Mouse (Mus musculus) liver, adult 2 months (tissue): ENCODE measurements at regions not wholly inside any gene's neighbourhood (a gene's known extent, or its start where the extent isn't known, plus 50 kb on each side); places are given as distances from the start of the nearest gene placed in this dataset.

Source experiments
- DNase-seq: peaks from one replicate; pipeline ENCODE4 v3.0.0-alpha.2; 2011; ENCODE audit warnings: low read depth, low spot score; ENCODE audit errors: extremely low read depth
- H3K27ac ChIP-seq: fragments of 200-500 bp; replicated peaks from 2 replicates; pipeline ENCODE4 v1.5.1; 2012; ENCODE audit warnings: low read depth, mild to moderate bottlenecking, control low read depth, inconsistent platforms, low read length; ENCODE audit not compliant: insufficient read depth
- H3K27me3 ChIP-seq: fragments of 200-500 bp; 2 replicates; pipeline ENCODE4 v1.6.1; 2012; ENCODE audit warnings: mild to moderate bottlenecking, moderate library complexity, low read length, inconsistent platforms; ENCODE audit not compliant: control insufficient read depth, insufficient read depth
- H3K36me3 ChIP-seq: fragments of 200-500 bp; 2 replicates; pipeline ENCODE4 v1.6.1; 2012; ENCODE audit warnings: low read length, inconsistent platforms; ENCODE audit not compliant: control insufficient read depth, insufficient read depth
- H3K4me1 ChIP-seq: fragments of 200-500 bp; 2 replicates; pipeline ENCODE4 v1.6.1; 2011; ENCODE audit warnings: low read length; ENCODE audit not compliant: control insufficient read depth, insufficient read depth
- H3K4me3 ChIP-seq: fragments of 200-500 bp; 2 replicates; pipeline ENCODE4 v1.5.1; 2011; ENCODE audit warnings: low read depth, mild to moderate bottlenecking, control low read depth, low read length, moderate library complexity; ENCODE audit not compliant: insufficient read depth
- H3K79me2 ChIP-seq: fragments of 200-500 bp; 2 replicates; pipeline ENCODE4 v1.6.1; 2012; ENCODE audit warnings: inconsistent platforms, mild to moderate bottlenecking, low read length, moderate library complexity; ENCODE audit not compliant: control insufficient read depth, insufficient read depth
- H3K9ac ChIP-seq: fragments of 200-500 bp; 2 replicates; pipeline ENCODE4 v1.6.1; 2012; ENCODE audit warnings: low read depth, mild to moderate bottlenecking, control low read depth, inconsistent platforms, low read length
- CTCF ChIP-seq: fragments of 200-500 bp; IDR thresholded peaks from 2 replicates; pipeline ENCODE4 v1.5.1; 2011; ENCODE audit warnings: low read depth, low read length, control low read depth
- POLR2A ChIP-seq: fragments of 200-500 bp; IDR thresholded peaks from 2 replicates; pipeline ENCODE4 v1.6.1; 2011; ENCODE audit warnings: low read length, control low read depth; ENCODE audit not compliant: insufficient read depth; ENCODE audit errors: extremely low read depth
- WGBS: fragments of 180-500 bp; shearing (Covaris S2); methylation state at CpG from one replicate; pipeline ENCODE4 v1.1.7; 2018; 5-methylcytosine and 5-hydroxymethylcytosine counted together

DNA sequence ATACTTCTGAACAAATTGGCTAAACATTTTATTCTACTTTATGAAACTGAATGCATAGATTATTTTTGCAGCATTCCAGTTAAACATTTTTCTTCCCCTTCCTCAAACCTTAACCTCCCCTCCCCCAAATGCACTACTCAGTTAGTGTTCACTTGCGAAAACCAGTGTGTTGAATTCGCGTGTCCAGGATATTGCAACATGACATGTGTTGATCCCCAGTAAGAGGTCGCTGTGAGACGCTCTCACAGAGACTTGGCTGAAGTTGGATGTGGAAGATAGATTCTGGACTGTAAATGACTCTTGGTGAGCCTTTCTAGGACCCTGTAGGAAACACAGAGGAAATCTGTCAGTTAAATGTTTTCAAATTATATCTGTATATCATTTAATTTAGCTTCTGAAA lies 221.0 kb upstream of the Zic1 start:
- H3K9ac ChIP-seq, result no peak overlapping the region
- H3K36me3 ChIP-seq, result no peaks in the 10 kb centered on the region
- H3K27ac ChIP-seq, result no peak overlapping the region
- TF ChIP-seq CTCF, result no peak
- TF ChIP-seq POLR2A, result no peak
- H3K79me2 ChIP-seq, result no peaks in the 10 kb centered on the region
- WGBS, result 60% methylated on average over 5 of the region's 5 CpGs
- H3K27me3 ChIP-seq, result no peaks in the 10 kb centered on the region
- no peaks in the 10 kb centered on the region for H3K4me1 ChIP-seq
- no peak overlapping the region for H3K4me3 ChIP-seq
- DNase-seq, result no peak

DNA sequence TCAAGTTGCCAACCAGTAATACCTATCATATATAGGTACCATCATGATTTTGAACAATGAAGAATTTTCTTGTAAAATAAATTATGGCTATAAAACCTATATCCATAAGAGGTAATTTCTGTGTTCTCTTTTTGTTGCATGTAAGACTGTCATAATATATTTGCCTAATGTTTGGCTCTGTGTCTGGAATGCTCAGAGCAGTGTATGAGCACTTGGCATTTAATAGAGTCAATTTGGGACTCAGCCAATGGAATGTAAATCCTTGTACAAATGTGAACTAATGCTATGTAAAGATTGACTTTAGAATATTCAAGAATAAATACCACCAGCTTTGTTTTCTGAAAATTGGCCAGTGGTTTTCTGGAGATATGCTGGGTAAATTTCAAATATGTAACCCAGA lies 208.5 kb upstream of the Zic1 start:
- no peak overlapping the region for H3K4me3 ChIP-seq
- no peaks in the 10 kb centered on the region for H3K36me3 ChIP-seq
- no peaks in the 10 kb centered on the region for H3K4me1 ChIP-seq
- no peaks in the 10 kb centered on the region for H3K27me3 ChIP-seq
- DNase-seq, result no peak
- H3K27ac ChIP-seq, result no peak overlapping the region
- TF ChIP-seq CTCF (no peak), POLR2A (no peak)
- H3K9ac ChIP-seq, result no peak overlapping the region
- no peaks in the 10 kb centered on the region for H3K79me2 ChIP-seq

DNA sequence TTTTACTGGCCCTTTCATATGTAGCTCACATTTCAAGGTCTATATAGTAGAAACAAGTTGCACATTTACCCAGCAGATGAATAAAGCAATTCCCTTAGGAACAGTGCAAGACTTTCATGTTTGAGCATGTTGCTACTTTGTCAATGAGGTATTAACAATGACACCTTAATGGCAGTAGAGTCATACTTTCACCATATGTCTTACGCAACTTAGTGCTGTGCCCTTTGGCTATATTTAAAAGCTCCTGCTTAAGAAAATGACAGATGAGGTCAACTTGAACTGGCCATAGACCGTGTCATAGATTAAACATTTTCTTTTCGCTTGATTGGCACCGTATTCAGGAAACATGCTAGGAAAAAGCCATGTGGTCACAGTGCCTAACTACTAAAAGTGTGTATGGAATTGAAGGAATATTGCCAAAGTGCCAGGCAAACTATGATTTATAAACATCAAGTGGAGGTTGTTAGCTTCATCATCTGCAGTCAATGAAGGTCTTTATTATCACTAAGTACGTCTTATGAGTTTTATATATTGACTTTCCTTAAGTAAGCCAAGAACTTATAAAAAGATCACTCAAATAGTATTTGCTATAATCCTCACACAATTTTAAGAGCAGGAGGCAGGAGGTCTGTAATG lies 200.5 kb upstream of the Zic1 start:
- Histone ChIP-seq H3K4me3 (no peak overlapping the region), H3K79me2 (no peaks in the 10 kb centered on the region), H3K36me3 (no peaks in the 10 kb centered on the region), H3K4me1 (no peaks in the 10 kb centered on the region), H3K9ac (no peak overlapping the region), H3K27ac (no peak overlapping the region), H3K27me3 (no peaks in the 10 kb centered on the region)
- WGBS, result 83% methylated on average over 5 of the region's 5 CpGs
- TF ChIP-seq CTCF (no peak), POLR2A (no peak)
- DNase-seq, result no peak

DNA sequence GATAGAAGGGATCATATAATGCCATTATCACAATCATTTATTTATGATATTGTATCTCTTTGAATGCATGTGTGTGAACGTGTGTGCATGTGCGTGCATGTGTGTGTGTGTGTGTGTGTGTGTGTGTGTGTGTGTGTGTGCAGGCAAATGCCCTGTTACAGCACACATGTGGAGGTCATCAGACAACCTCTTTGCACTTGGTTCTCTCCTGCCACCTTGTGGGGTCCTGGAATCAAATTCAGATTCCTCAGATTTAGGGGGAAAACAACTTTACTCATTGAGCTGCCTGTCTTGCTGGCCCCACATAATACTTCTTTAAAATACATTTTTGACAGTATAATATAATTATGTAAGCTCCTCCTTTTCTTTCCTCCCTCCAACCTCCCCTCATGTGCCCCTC lies 195.7 kb upstream of the Zic1 start:
- TF ChIP-seq CTCF (no peak), POLR2A (no peak)
- Histone ChIP-seq H3K36me3 (no peaks in the 10 kb centered on the region), H3K79me2 (no peaks in the 10 kb centered on the region), H3K27me3 (no peaks in the 10 kb centered on the region), H3K4me1 (no peaks in the 10 kb centered on the region), H3K27ac (no peak overlapping the region), H3K4me3 (no peak overlapping the region), H3K9ac (no peak overlapping the region)
- WGBS, result 69% methylated on average over 2 of the region's 2 CpGs
- no peak for DNase-seq

DNA sequence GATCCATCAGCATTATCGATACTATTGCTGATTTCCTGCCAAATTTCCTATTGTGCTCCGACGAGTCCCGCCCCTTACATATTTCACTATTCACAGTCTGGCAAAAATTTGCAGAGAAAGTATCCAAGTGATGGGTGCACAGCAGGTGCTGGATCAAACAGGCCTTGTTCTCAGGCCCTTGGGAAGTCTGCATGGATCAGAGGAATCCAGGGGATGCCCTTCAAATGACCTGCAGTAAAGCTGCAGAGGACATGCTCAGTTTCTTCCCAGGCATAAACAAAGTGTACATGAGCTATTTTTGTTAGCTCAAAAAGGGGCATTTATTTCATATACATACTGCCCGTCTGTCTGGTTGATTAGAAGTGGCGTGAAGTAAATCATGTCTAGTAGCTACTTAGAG lies 194.2 kb upstream of the Zic1 start:
- DNase-seq, result no peak
- 79% methylated on average over 6 of the region's 6 CpGs for WGBS

DNA sequence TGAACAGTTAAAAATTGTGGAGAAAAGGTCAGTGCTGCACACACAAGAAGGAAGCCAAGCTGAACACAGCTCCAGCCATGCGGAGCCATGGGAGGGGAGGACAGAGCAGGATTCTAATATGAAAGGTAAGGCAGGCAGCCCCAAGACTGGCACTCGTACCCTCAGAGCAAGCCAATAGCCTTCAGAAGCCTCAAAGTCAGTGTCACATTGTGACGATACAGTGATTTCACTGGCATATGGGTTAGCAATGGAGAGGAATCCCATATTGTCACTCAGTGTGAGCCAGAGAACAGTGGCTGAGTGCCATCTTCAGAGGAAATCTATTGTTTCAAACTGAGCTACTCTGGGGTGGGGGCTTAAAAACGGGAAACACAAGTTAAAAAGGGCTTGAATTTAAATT lies 181.4 kb upstream of the Zic1 start:
- Histone ChIP-seq H3K36me3 (no peaks in the 10 kb centered on the region), H3K4me3 (no peak overlapping the region), H3K9ac (no peak overlapping the region), H3K4me1 (no peaks in the 10 kb centered on the region), H3K27ac (no peak overlapping the region), H3K79me2 (no peaks in the 10 kb centered on the region), H3K27me3 (no peaks in the 10 kb centered on the region)
- DNase-seq, result no peak
- no peak for TF ChIP-seq POLR2A
- TF ChIP-seq CTCF, result no peak
- 52% methylated on average over 4 of the region's 4 CpGs for whole genome bisulfite sequencing

More for the DNA sequence above, 194.2 kb upstream of the Zic1 start:
- H3K79me2 ChIP-seq, result no peaks in the 10 kb centered on the region
- no peak overlapping the region for H3K9ac ChIP-seq
- no peaks in the 10 kb centered on the region for H3K36me3 ChIP-seq
- TF ChIP-seq CTCF (no peak), POLR2A (no peak)
- H3K27ac ChIP-seq, result no peak overlapping the region
- no peaks in the 10 kb centered on the region for H3K4me1 ChIP-seq
- H3K4me3 ChIP-seq, result no peak overlapping the region
- no peaks in the 10 kb centered on the region for H3K27me3 ChIP-seq
